Mouse (Mus musculus): Measurements from ENCODE around the gene Itgb2l.

- TF ChIP-seq GATA1 (IDR thresholded peaks at IDR 0.05; ENCODE audit: low read length) (no peak), TAL1 (IDR thresholded peaks at IDR 0.05; ENCODE audit: low read length) (no peak)
Measured at GRCm38 (mm10) chr16:96481791-96482190, 38.4 kb upstream of the Itgb2l start.

All from erythroblast, embryonic 14.5 days (primary cell).